Mouse (Mus musculus): ENCODE results near the gene Nsun7.

The Nsun7 gene

GRCm38 (mm10) chr5:66337025-66337968 lies 77.6 kb downstream of the Nsun7 start:
- DNase-seq (ENCODE audit: low spot score): peak; percentile 48

GRCm38 (mm10) chr5:66337969-66338345 lies 78.3 kb downstream of the Nsun7 start:
- peak; percentile 11 for DNase-seq (ENCODE audit: low spot score)

GRCm38 (mm10) chr5:66338583-66338982 lies 78.9 kb downstream of the Nsun7 start:
- no peak for DNase-seq (ENCODE audit: low spot score)

GRCm38 (mm10) chr5:66340356-66341102 lies 80.8 kb downstream of the Nsun7 start:
- DNase-seq (ENCODE audit: low spot score): no peak

- no peak for DNase-seq (ENCODE audit: low spot score)
These were observed 82.2 kb downstream of the Nsun7 start for GRCm38 (mm10) chr5:66341848-66342247.

GRCm38 (mm10) chr5:66342285-66342684 lies 82.6 kb downstream of the Nsun7 start:
- no peak for DNase-seq (ENCODE audit: low spot score)

- no peak for DNase-seq (ENCODE audit: low spot score)
These were observed 84.5 kb downstream of the Nsun7 start for GRCm38 (mm10) chr5:66344182-66344581.

GRCm38 (mm10) chr5:66345140-66345539 lies 85.4 kb downstream of the Nsun7 start:
- no peak for DNase-seq (ENCODE audit: low spot score)

- DNase-seq (ENCODE audit: low spot score): no peak
These were observed 87.1 kb downstream of the Nsun7 start for GRCm38 (mm10) chr5:66346756-66347155.
